Mouse (Mus musculus) midbrain, embryonic 11.5 days (tissue): Measurements from ENCODE around the gene Fam83e. TPM values are rescaled to one million over a fixed set of nuclear protein-coding genes. Genes with fewer than 3 reads are reported as not detected.

Experiments used
- ATAC-seq: fragments of 200-750 bp; cut with Nextera tagmentation; 2 replicates; pipeline ENCODE4 v1.8.0; 2017; ENCODE audit warnings: moderate TSS enrichment, moderate library complexity; ENCODE audit not compliant: low FRiP score
- DNase-seq: peaks from one replicate; pipeline ENCODE4 v3.0.0; 2015; ENCODE audit warnings: low spot score; ENCODE audit errors: missing footprints
- H3K27ac ChIP-seq: fragments of 300-500 bp; sonication (generic); 2 replicates; pipeline ENCODE4 v1.5.1; 2014; ENCODE audit warnings: low read depth, low read length
- H3K27me3 ChIP-seq: fragments of 300-500 bp; sonication (generic); 2 replicates; pipeline ENCODE4 v1.6.1; 2014; ENCODE audit warnings: mild to moderate bottlenecking, low read length, moderate library complexity, mixed read lengths; ENCODE audit not compliant: control insufficient read depth, insufficient read depth
- H3K36me3 ChIP-seq: fragments of 300-500 bp; sonication (generic); 2 replicates; pipeline ENCODE4 v1.6.1; 2014; ENCODE audit warnings: mild to moderate bottlenecking, low read length, moderate library complexity, mixed read lengths; ENCODE audit not compliant: control insufficient read depth, insufficient read depth
- H3K4me1 ChIP-seq: fragments of 300-500 bp; sonication (generic); 2 replicates; pipeline ENCODE4 v1.6.1; 2014; ENCODE audit warnings: low read length; ENCODE audit not compliant: control insufficient read depth, insufficient read depth
- H3K4me2 ChIP-seq: fragments of 300-500 bp; sonication (generic); 2 replicates; pipeline ENCODE4 v1.6.1; 2014; ENCODE audit warnings: mild to moderate bottlenecking, moderate library complexity
- H3K4me3 ChIP-seq: fragments of 300-500 bp; sonication (generic); 2 replicates; pipeline ENCODE4 v1.5.1; 2014; ENCODE audit warnings: low read depth, low read length
- H3K9ac ChIP-seq: fragments of 300-500 bp; sonication (generic); 2 replicates; pipeline ENCODE4 v1.6.1; 2014; ENCODE audit warnings: low read length
- H3K9me3 ChIP-seq: fragments of 300-500 bp; sonication (generic); 2 replicates; pipeline ENCODE4 v1.6.1; 2016; ENCODE audit warnings: low read length; ENCODE audit not compliant: control insufficient read depth
- WGBS: fragments of 180-500 bp; shearing (Covaris S2); extraction: QIAGEN DNeasy Blood & Tissue Kit; methylation state at CpG from one replicate; pipeline ENCODE4 v1.1.7; 2014; 5-methylcytosine and 5-hydroxymethylcytosine counted together
- polyA plus RNA-seq: library from polyadenylated mRNA; unstranded; fragments of >200 nt; fragmentation: Nextera tagmentation; extraction: Ambion mirVana; gene quantifications from 2 replicates; pipeline ENCODE4 v1.2.1, GENCODE M21; 2014

Fam83e gene
- polyA plus RNA-seq, 1 experiment from 2014 or later: 0.57 TPM

DNA sequence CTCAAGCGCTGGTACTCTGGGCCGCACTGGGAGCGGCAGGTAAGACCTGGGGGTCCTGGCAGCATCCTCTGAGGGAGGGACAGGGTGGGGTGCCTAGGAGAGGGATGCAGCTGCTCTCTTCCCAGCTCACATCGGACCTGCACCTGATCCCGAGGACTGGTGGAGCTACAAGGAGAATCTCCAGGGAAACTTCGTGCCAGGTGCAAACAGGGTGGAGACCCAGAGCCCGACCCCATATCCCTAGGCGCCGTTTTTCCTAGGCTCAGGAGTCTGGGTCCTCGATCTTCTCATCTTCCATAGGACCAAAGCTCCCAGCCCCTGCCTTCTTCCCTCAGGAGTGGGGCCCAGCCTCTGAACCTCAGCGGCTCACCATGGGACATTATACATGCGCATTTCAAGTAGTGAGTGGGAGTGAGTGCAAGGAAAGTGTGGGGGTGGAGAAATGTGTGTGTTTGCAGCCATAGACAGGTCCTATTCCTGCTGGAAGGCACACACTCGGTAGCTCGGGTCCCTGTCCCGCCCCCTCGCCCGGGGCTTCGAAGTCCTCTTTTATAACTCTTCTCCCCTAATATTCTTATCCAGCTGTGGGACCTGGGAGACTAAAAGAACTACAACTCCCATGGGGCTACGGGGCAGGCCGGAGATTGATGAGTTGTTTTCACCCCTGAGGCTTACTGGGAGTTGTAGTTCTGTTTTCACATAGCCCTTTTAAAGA is 20.6 kb upstream of the Fam83e start:
- 1% methylated on average over 20 of the region's 20 CpGs for whole genome bisulfite sequencing
- Histone ChIP-seq H3K36me3 (no peaks in the 10 kb centered on the region), H3K4me2 (peak overlapping the region; percentile 82), H3K27ac (no peak overlapping the region; the same call in 1 of the 2 replicates), H3K9me3 (no peaks in the 10 kb centered on the region), H3K9ac (peak overlapping the region; percentile 67), H3K27me3 (peaks cover 22% of the 10 kb centered on the region), H3K4me1 (peaks cover 27% of the 10 kb centered on the region), H3K4me3 (peak overlapping the region; percentile 37)
- ATAC-seq: peak; percentile 34
- DNase-seq: peak; percentile 97

DNA sequence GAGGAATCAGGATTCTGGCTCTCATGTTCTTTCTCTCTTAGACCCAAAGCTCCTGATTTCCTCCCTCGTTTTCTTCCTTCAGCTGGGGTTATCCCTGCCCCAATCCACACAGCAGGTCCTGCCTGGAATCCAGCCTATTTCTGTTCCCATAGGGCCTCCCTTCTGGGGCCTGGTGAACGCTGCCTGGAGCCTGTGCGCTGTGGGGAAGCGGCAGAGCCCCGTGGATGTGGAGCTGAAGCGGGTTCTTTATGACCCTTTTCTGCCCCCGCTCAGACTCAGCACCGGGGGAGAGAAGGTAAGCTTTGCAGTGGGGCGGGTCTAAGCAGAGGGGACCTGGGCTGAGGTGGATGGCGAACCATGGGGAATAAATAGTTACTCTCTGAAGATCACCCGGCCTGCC is 19.9 kb upstream of the Fam83e start:
- H3K4me1 ChIP-seq: peaks cover 33% of the 10 kb centered on the region
- peak overlapping the region; percentile 7; the same call in 1 of the 2 replicates for H3K4me3 ChIP-seq
- H3K4me2 ChIP-seq: peak overlapping the region; percentile 82
- DNase-seq (no peak), ATAC-seq (no peak)
- H3K27ac ChIP-seq: peak overlapping the region; percentile 42; the same call in 1 of the 2 replicates
- no peaks in the 10 kb centered on the region for H3K36me3 ChIP-seq
- peaks cover 22% of the 10 kb centered on the region for H3K27me3 ChIP-seq
- WGBS: 27% methylated on average over 11 of the region's 11 CpGs
- H3K9me3 ChIP-seq: no peaks in the 10 kb centered on the region
- H3K9ac ChIP-seq: peak overlapping the region; percentile 45

- peaks cover 38% of the 10 kb centered on the region for H3K4me1 ChIP-seq
- H3K27me3 ChIP-seq: peaks cover 22% of the 10 kb centered on the region
- H3K9ac ChIP-seq: no peak overlapping the region
- H3K27ac ChIP-seq: no peak overlapping the region
- no peaks in the 10 kb centered on the region for H3K9me3 ChIP-seq
- DNase-seq (no peak), ATAC-seq (no peak)
- H3K4me3 ChIP-seq: peak overlapping the region; percentile 7; the same call in 1 of the 2 replicates
- peak overlapping the region; percentile 0; the same call in 1 of the 2 replicates for H3K4me2 ChIP-seq
- no peaks in the 10 kb centered on the region for H3K36me3 ChIP-seq
- 88% methylated on average over 11 of the region's 11 CpGs for WGBS
These were observed 19.4 kb upstream of the Fam83e start for GRCm38 (mm10) chr7:45701607-45702006.

DNA sequence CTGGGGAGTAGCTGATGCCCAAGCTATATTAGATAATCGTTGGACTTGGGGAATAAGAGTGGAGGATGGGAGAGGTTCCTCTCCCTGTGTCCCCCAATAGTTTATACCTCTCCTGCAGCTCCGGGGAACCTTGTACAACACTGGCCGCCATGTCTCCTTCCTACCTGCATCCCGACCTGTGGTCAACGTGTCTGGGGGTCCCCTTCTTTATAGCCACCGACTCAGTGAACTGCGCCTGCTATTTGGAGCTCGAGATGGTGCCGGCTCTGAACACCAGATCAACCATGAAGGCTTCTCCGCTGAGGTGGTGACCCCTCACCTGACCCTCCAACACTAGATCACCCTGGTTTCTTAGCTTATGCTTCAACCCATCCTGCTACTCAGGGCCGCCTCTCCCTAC is 18.7 kb upstream of the Fam83e start:
- H3K4me1 ChIP-seq: peaks cover 45% of the 10 kb centered on the region
- ATAC-seq: no peak
- 96% methylated on average over 11 of the region's 11 CpGs for WGBS
- peaks cover 22% of the 10 kb centered on the region for H3K27me3 ChIP-seq
- H3K9me3 ChIP-seq: no peaks in the 10 kb centered on the region
- no peak overlapping the region for H3K27ac ChIP-seq
- no peak for DNase-seq
- H3K36me3 ChIP-seq: no peaks in the 10 kb centered on the region
- H3K4me3 ChIP-seq: no peak overlapping the region
- no peak overlapping the region for H3K4me2 ChIP-seq
- H3K9ac ChIP-seq: no peak overlapping the region

DNA sequence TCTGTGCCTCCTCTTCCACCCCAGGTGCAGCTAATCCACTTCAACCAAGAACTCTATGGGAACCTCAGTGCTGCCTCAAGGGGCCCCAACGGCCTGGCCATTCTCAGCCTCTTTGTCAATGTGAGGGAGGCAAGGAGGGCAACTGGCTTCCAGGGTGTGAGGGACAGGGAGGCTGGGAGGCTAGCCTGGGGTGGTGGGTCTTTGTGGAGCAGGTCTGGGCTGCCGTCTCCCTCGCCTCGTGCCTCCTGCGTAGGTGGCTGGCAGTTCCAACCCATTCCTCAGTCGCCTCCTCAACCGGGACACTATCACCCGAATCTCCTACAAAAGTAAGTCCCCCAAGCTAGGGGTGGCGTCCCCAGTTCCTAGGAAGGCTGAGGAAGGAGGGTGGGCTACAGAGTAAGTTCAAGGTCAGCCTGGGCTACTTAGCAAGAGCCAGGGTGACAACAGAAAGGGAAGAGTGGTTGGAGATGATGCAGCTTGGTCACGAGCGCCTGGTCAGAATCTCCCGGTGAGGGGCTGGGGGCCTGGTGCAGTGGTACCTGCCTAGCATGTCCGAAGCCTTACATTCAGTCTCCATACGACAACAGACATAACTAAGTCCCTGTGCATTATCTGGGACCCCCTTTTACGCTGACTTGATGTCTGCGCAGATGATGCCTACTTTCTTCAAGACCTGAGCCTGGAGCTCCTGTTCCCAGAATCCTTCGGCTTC is 18.0 kb upstream of the Fam83e start:
- Histone ChIP-seq H3K9me3 (no peaks in the 10 kb centered on the region), H3K27ac (no peak overlapping the region), H3K9ac (no peak overlapping the region), H3K4me3 (no peak overlapping the region), H3K4me2 (peak overlapping the region; percentile 98; the same call in 1 of the 2 replicates), H3K36me3 (no peaks in the 10 kb centered on the region), H3K4me1 (peaks cover 52% of the 10 kb centered on the region), H3K27me3 (peaks cover 22% of the 10 kb centered on the region)
- DNase-seq (no peak), ATAC-seq (no peak)
- 88% methylated on average over 17 of the region's 17 CpGs for WGBS

DNA sequence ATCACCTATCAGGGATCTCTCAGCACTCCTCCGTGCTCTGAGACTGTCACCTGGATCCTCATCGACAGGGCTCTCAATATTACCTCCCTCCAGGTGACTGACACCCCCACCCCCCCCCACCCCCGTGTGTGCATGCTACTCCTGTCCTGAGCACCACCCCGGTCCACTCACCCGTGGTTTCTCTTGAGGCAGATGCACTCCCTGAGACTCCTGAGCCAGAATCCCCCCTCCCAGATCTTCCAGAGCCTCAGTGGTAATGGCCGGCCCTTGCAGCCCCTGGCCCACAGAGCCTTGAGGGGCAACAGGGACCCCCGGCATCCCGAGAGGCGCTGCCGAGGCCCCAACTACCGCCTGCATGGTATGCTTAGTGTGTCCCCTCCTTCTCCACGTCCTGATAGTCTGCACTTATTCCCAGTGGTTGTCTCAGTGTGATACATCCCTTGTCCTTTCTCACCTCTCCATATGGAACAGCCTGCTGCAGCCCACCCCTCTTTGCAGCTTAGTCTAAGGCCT is 17.4 kb upstream of the Fam83e start:
- peak overlapping the region; percentile 54 for H3K9ac ChIP-seq
- DNase-seq: no peak
- no peaks in the 10 kb centered on the region for H3K9me3 ChIP-seq
- peaks cover 18% of the 10 kb centered on the region for H3K27me3 ChIP-seq
- H3K4me3 ChIP-seq: peak overlapping the region; percentile 52
- 46% methylated on average over 12 of the region's 12 CpGs for WGBS
- H3K27ac ChIP-seq: peak overlapping the region; percentile 73
- H3K4me1 ChIP-seq: peaks cover 58% of the 10 kb centered on the region
- H3K4me2 ChIP-seq: peak overlapping the region; percentile 98
- no peak for ATAC-seq
- H3K36me3 ChIP-seq: no peaks in the 10 kb centered on the region

DNA sequence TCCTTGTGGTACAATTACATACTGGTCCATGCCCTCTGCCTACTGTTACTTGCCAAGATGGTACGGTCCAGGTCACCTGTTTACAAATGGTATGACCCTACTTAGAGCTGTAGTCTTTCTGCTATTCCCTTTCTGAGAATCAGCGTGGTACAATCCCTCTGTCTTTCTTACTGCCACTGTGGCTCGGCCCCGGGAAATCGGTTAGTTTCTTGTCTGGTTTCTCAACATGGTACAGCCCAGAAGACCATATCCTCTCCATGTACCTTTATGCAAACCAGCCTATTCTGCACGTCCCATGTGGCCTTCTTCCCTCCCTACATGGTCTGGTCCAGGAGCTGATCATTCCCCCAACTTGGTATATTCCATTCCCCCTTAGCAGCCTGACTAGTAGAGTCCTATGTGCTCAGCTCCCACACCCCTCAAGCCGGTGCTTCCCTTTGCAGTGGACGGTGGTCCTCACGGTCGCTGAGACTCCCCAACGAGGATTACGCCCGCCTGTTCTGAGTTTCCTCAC is 16.9 kb upstream of the Fam83e start:
- Histone ChIP-seq H3K4me3 (peak overlapping the region; percentile 52), H3K4me2 (peak overlapping the region; percentile 98), H3K36me3 (no peaks in the 10 kb centered on the region), H3K27me3 (peaks cover 12% of the 10 kb centered on the region), H3K4me1 (peaks cover 63% of the 10 kb centered on the region), H3K9ac (peak overlapping the region; percentile 54), H3K9me3 (no peaks in the 10 kb centered on the region), H3K27ac (peak overlapping the region; percentile 73)
- WGBS: under 1% methylated on average over 13 of the region's 13 CpGs
- ATAC-seq (peak; percentile 49), DNase-seq (peak; percentile 98)

DNA sequence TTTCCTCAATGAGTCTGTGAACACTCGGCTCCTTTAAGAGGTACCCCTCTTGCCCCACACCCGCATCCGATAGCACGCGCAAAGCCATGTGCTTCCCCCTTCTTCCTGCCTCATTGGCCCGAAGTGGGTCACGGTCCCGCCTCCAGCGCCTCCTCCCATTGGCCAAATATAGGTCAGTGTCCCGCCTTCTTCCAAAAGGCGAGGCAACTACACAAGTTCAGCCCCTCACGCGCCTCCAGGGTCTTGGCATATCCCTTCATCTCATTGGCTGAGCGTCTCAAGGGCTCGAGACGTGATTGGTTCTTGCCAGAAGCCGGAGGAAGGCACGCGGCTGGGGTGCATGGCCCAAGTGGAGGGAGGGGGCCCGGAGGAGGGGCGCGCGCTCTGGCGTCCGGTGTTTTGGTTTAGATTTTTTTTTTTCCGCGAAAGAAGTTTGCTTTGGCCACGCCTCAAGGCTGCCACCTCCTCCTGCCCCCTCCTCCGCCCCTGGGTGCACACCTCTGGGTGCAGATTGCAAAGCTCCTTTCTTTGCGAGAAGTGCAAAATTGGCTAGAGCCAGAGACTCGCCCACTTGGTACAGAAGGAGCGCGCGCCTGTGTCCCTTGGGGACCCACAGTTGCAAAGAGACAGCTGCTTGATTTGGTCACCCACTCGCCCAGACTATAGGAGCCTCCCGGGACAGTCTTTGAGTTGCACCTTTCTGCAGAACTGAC is 16.1 kb upstream of the Fam83e start, which contains the start of gene Dbp:
Dbp (plus strand) TSS at position 359 of the 713 bp plus-strand sequence.
- H3K9ac ChIP-seq: peak within 1 kb of the TSS; percentile 54
- peak within 1 kb of the TSS; percentile 98 for H3K4me2 ChIP-seq
- peak; percentile 84 for ATAC-seq
- peak within 1 kb of the TSS; percentile 52 for H3K4me3 ChIP-seq
- H3K27me3 ChIP-seq: peaks cover 5% of the 10 kb centered on the region
- H3K9me3 ChIP-seq: no peaks in the 10 kb centered on the region
- H3K4me1 ChIP-seq: peaks cover 70% of the 10 kb centered on the region
- under 1% methylated on average over 36 of the region's 36 CpGs for WGBS
- DNase-seq: peak; percentile 99
- H3K36me3 ChIP-seq: no peaks in the 10 kb centered on the region
- H3K27ac ChIP-seq: peak within 1 kb of the TSS; percentile 73
